Mouse (Mus musculus) C2C12 (cell line): Measurements from ENCODE around the gene Pdlim1.

Experiments
- CTCF ChIP-seq: IDR thresholded peaks from one replicate; pipeline ENCODE4 v1.5.1; 2011; ENCODE audit not compliant: control insufficient read depth, insufficient read depth, insufficient read length
- FOSL1 ChIP-seq: IDR thresholded peaks from one replicate; pipeline ENCODE4 v1.8.0; 2011; ENCODE audit warnings: mild to moderate bottlenecking, low read length; ENCODE audit not compliant: poor library complexity, insufficient read depth, severe bottlenecking
- MAX ChIP-seq: IDR thresholded peaks from one replicate; pipeline ENCODE4 v1.6.1; 2011; ENCODE audit warnings: mild to moderate bottlenecking, control low read depth
- MYOG ChIP-seq: IDR thresholded peaks from one replicate; pipeline ENCODE4 v1.6.1; 2011; ENCODE audit not compliant: control insufficient read depth, insufficient read length; ENCODE audit errors: extremely low read depth
- USF1 ChIP-seq: IDR thresholded peaks from one replicate; pipeline ENCODE4 v1.6.1; 2011; ENCODE audit warnings: low read depth, mild to moderate bottlenecking, control low read depth, moderate library complexity

- TF ChIP-seq MYOG: no peak
- no peak for TF ChIP-seq CTCF
- TF ChIP-seq USF1: no peak
- no peak for TF ChIP-seq MAX
- TF ChIP-seq FOSL1: no peak
These were observed 26.9 kb upstream of the Pdlim1 start for GRCm38 (mm10) chr19:40298574-40298973.
